Mouse (Mus musculus) naive thymus-derived CD4-positive, alpha-beta T cell, adult 5 months (primary cell): ENCODE data around the gene Ttc29. TPM values are rescaled to one million over a fixed set of nuclear protein-coding genes. Genes with fewer than 3 reads are reported as not detected.

Experiments
- polyA plus RNA-seq: library from polyadenylated mRNA; unstranded; fragments of 100-300 nt; shearing (Covaris generic); gene quantifications from one replicate; pipeline ENCODE4 v1.2.1, GENCODE M21; 2017

Gene Ttc29
- not detected for polyA plus RNA-seq

GRCm38 (mm10) chr8:78213074-78213473 lies at the start of gene Ttc29:
Ttc29 (plus strand) TSS chr8:78213297.

GRCm38 (mm10) chr8:78436071-78436651 lies 223.1 kb downstream of the Ttc29 start, which contains the start of gene Pou4f2:
Pou4f2 (minus strand) TSS chr8:78436645.

Other genes starting within 250 kb of the Ttc29 start
- not detected for gene Pou4f2, start 223.3 kb downstream of the Ttc29 start, polyA plus RNA-seq